Mouse (Mus musculus) cerebellum, adult 2 months (tissue): ENCODE measurements around the gene Sltm.

Experiments used
- CTCF ChIP-seq: fragments of 200-500 bp; IDR thresholded peaks from 2 replicates; pipeline ENCODE4 v1.5.1; 2011; ENCODE audit warnings: low read depth, mild to moderate bottlenecking, control low read depth, low read length, moderate library complexity, borderline replicate concordance; ENCODE audit not compliant: insufficient read depth
- POLR2A ChIP-seq: fragments of 200-500 bp; IDR thresholded peaks from 2 replicates; pipeline ENCODE4 v1.6.1; 2011; ENCODE audit warnings: low read length, control low read depth, borderline replicate concordance; ENCODE audit not compliant: insufficient read depth

DNA sequence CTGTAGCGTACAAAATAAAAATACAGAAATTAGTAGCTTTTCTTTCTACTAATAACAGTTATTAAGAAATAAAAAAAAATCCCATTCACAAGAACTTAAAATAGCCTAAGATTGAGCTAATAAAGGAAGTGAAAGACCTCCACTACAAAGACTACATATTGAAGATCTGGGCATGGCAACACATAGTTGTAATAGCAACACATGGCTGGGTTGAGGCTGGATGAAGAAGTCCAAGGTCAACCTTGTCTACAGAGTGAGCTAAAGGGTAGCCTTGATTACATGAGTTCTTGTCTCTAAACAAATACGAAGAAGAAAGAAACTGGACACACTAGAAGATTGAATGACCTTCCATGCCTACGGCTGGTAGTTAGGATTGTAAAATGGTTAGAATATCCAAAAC lies 18.7 kb upstream of the Sltm start:
- TF ChIP-seq POLR2A (no peak), CTCF (no peak)
